Mouse (Mus musculus) cerebral cortex, adult 2 months (tissue): ENCODE results near the gene Olfr803.

Source experiments
- WGBS: fragments of 180-500 bp; shearing (Covaris S2); methylation state at CpG from one replicate; pipeline ENCODE4 v1.1.7; 2018; 5-methylcytosine and 5-hydroxymethylcytosine counted together

Olfr803 gene

DNA sequence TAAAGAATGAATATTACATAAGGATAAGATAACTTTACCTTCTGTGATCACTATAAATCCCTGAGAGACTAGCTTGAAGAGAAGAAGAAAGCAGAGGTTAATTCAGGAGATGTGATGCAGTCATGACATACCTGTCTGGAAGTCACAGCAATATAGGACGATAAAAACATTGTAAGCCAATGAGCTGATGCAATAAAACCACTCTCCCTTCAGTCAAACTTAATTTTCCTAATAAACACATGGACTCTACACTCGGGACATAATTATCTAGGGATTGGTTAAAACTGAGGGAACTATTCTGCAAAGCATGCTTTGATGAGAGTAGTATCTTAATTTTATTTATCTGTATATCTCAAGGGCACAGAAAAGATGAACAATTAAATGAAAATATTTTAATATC lies at the start of gene Olfr803:
Gene Olfr803 (minus strand): TSS at position 101 of the 400 bp plus-strand sequence.
- WGBS, result 81% methylated on average over 2 of the region's 2 CpGs

DNA sequence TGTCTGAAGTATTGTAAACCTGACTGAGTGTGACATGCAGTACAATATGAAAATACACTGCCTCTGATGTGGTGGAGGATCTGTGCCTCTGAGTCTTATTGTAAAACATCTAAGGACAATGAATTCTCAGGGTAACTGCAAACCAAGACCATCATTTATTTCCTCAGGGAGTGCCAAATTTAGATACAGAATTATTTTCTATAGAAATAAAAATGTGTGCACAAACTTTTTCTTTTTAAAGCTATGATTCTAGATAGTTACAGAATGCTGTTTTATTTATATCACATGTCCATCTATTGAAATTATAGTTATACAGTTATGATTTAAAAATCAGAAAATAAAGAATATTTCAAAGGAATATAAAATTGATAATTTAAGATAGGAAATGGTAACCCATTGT lies 47.7 kb upstream of the Olfr803 start, which contains the start of gene Olfr806:
Gene Olfr806 (minus strand): TSS at position 101 of the 400 bp plus-strand sequence.

DNA sequence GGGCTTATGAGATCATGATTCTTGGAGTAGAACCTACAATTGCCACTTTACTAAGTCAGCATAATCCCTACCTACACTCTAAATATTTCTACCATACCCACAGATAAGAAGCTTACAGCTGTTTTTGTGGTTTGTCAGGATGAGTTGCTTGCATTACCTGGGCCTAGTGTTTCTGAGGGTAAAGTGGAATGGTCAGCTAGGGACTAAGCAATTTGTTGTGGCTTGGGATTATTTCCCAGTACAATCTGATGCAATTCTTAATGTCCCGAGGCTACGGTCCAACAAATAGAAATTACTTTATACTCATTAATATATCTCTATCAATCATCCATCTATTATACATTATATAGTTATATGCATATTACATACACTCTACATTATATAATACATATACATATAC lies 35.2 kb upstream of the Olfr803 start, which contains the start of gene Olfr805:
Gene Olfr805 (minus strand): TSS at position 101 of the 400 bp plus-strand sequence.
- WGBS, result 98% methylated on average over 2 of the region's 2 CpGs

DNA sequence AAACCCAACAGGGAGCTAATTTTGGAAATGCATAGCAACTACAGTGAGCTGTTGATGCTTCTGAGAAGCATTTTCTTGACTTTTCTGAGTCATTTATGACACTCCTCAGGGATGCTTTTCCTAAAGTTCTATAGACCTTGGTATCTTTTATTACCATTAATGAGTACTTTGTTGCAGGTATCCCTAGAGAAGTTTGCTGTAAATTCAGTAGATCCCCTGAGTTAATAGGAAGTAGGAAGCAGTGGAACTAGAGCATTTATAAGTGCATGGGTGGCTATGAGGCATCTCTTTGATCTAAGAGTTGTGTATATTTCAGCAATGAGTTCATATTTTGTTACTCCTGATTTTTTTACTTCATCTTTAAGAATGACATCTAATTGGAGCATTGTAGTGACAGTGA lies 8.8 kb upstream of the Olfr803 start, which contains the start of gene Olfr804:
Gene Olfr804 (plus strand): TSS at position 301 of the 400 bp plus-strand sequence.

DNA sequence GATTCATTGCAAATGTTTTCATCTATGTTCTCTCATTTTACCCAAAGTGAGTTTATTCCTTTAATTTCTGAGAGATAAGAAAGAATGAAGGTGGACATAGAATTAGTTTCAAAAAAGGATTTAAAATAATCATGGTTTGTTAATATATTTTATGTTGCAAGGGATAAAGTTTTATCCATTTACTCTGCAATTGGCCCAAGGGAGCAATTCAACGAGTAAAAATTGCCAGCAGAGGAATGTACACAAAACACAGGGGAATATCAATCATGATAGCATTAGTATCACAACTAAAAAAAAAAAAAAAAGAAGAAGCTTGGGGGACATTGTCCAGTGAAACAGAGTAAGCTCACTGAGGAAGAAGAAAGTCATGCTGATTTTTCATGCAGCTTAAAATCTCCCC lies 6.0 kb downstream of the Olfr803 start, which contains the start of gene Olfr802:
Gene Olfr802 (minus strand): TSS at position 101 of the 400 bp plus-strand sequence.
- WGBS, result 79% methylated on average over 1 of the region's 1 CpGs

DNA sequence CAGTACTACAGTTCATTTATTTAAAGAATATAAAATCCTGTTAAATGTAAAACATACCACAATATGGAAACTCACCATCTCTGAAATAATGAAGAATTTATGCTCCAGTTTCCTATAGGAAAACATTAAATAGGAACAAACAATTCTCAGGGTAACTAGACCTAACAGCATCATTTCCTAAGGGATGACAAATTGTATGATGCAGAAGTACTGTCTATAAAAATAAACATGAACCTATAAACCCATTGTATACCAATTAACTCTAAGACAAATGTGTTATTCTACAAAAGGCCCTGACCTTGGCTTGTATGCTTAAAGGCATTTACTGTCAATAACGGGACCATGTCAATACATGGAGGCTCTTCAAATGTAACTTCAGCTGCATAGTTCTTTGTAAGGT lies 20.3 kb downstream of the Olfr803 start, which contains the start of gene Olfr801:
Gene Olfr801 (minus strand): TSS at position 101 of the 400 bp plus-strand sequence.
- WGBS, result 85% methylated on average over 1 of the region's 1 CpGs

DNA sequence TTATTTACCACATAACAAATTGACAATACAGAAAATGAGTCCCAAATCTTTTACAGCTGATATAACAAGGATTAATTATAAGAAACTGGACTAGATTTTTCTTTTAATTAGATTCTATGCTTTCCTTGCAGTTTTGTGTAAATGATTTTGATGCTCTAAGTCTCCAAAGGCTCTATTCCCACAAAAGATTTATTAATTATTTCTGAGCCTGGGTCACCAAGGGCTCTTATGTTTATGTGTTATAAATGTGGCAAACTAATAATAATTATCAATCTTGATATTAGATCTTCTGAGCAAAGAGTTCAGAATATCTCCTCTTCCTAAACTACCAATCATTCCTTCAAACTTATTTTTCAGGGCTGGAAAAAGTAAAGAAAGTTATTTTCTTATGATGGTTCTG lies 36.7 kb downstream of the Olfr803 start, which contains the start of gene Olfr800:
Gene Olfr800 (plus strand): TSS at position 301 of the 400 bp plus-strand sequence.

DNA sequence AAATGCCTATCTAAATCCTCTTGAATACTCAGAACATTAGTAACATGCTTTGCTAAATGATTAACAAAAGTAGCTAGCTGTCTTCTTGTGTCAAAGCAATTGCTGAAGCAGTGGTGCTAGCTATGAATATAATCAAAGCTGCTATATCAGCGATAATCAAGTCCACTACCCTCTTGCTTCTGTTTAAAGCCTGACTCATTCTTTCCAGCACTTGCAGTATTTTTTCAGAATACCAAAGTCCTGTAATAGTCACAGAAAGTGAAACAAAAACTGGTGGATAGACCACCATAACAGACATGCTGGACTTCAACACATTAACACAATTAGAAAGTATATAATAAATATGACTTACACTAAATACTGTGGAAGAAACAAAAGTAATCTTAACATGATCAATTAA lies 42.3 kb downstream of the Olfr803 start:
- 88% methylated on average over 1 of the region's 1 CpGs for WGBS
